Mouse (Mus musculus): ENCODE data around the gene Sorl1. TPM values are rescaled to one million over a fixed set of nuclear protein-coding genes. Genes with fewer than 3 reads are reported as not detected.

Gene Sorl1
- polyA plus RNA-seq, 1 experiment from 2014 or later = 19.8 TPM

DNA sequence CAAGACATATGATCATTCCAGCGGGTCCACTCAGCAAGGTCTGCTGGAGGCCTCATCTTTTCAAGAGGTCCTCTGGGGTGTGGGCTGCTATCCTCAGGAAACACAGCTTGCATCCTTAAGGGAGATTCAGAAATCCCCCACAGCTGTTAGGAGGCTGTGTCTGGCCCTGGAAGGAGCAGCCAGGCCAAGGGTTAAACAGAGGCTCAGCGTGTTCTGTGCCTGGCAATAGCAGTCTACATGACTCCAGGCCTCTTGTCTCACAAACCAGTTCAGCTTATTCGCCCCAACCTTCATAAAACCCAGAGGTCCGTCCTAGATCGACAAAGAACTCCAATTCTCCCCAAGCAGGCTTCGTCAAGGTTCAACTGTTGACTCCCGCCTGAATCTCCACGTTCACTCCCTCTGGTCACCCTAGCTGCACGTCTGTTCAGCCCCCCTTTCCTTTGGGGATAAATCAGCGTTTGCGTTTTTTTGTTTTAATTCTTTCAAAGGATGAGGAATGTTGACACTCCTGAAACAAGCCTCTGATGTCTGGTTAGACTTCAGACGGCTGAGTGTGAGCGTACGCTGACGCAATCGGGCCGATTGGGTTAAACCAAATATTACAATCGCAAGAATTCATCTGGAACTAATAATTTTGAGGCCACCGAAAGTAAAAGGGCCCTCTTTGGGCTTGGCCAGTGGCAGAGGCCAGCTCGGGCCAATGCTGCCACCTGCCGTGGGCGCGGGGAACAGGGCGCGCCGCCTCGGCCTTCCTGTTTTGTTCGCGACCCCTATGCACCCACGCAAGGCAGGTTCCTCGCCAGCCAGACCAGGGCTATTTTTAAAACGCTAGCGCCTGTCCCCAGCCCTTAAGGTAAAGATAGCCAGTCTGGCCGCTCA lies 173.7 kb downstream of the Sorl1 start:
- peak; percentile 91 for TF ChIP-seq CTCF (IDR thresholded peaks at IDR 0.05; ENCODE audit: low read depth)
- H3K4me3 ChIP-seq (ENCODE audit: low read depth, low read length) = peak overlapping the region; percentile 43
- peak; percentile 95 for DNase-seq
- peak; percentile 86 for ATAC-seq (ENCODE audit: insufficient read depth)
- H3K4me1 ChIP-seq (ENCODE audit: insufficient read depth) = peaks cover 26% of the 10 kb centered on the region
- H3K4me2 ChIP-seq = peak overlapping the region; percentile 80
- no peaks in the 10 kb centered on the region for H3K36me3 ChIP-seq (ENCODE audit: insufficient read depth)
- H3K9me3 ChIP-seq (ENCODE audit: low read depth, low read length) = no peaks in the 10 kb centered on the region
- 3% methylated on average over 34 of the region's 34 CpGs for WGBS
- H3K27me3 ChIP-seq (ENCODE audit: insufficient read depth, low read length) = no peaks in the 10 kb centered on the region
- H3K9ac ChIP-seq = peak overlapping the region; percentile 51
- H3K27ac ChIP-seq (ENCODE audit: low read depth) = peak overlapping the region; percentile 95

- Histone ChIP-seq H3K9ac (no peak overlapping the region), H3K4me1 (ENCODE audit: insufficient read depth) (peaks cover 26% of the 10 kb centered on the region), H3K4me2 (no peak overlapping the region), H3K27me3 (ENCODE audit: insufficient read depth, low read length) (no peaks in the 10 kb centered on the region), H3K9me3 (ENCODE audit: low read depth, low read length) (no peaks in the 10 kb centered on the region), H3K36me3 (ENCODE audit: insufficient read depth) (no peaks in the 10 kb centered on the region), H3K27ac (ENCODE audit: low read depth) (peak overlapping the region; percentile 95; the same call in 1 of the 2 replicates), H3K4me3 (ENCODE audit: low read depth, low read length) (no peak overlapping the region)
- DNase-seq = no peak
- no peak for ATAC-seq (ENCODE audit: insufficient read depth)
- TF ChIP-seq CTCF (IDR thresholded peaks at IDR 0.05; ENCODE audit: low read depth) = no peak
- 63% methylated on average over 5 of the region's 5 CpGs for WGBS
Measured at GRCm38 (mm10) chr9:41949476-41949875, 174.6 kb downstream of the Sorl1 start.

GRCm38 (mm10) chr9:41944964-41945363 lies 179.1 kb downstream of the Sorl1 start:
- no peak for TF ChIP-seq CTCF (IDR thresholded peaks at IDR 0.05; ENCODE audit: low read depth)
- no peaks in the 10 kb centered on the region for H3K9me3 ChIP-seq (ENCODE audit: low read depth, low read length)
- WGBS = 89% methylated on average over 7 of the region's 7 CpGs
- H3K4me2 ChIP-seq = no peak overlapping the region
- no peak overlapping the region for H3K9ac ChIP-seq
- H3K4me3 ChIP-seq (ENCODE audit: low read depth, low read length) = no peak overlapping the region
- no peaks in the 10 kb centered on the region for H3K27me3 ChIP-seq (ENCODE audit: insufficient read depth, low read length)
- no peaks in the 10 kb centered on the region for H3K36me3 ChIP-seq (ENCODE audit: insufficient read depth)
- no peak for ATAC-seq (ENCODE audit: insufficient read depth)
- DNase-seq = no peak
- H3K27ac ChIP-seq (ENCODE audit: low read depth) = no peak overlapping the region
- H3K4me1 ChIP-seq (ENCODE audit: insufficient read depth) = peaks cover 8% of the 10 kb centered on the region

GRCm38 (mm10) chr9:41942970-41943635 lies 181.0 kb downstream of the Sorl1 start:
- WGBS = 76% methylated on average over 4 of the region's 4 CpGs
- Histone ChIP-seq H3K4me3 (ENCODE audit: low read depth, low read length) (no peak overlapping the region), H3K9me3 (ENCODE audit: low read depth, low read length) (no peaks in the 10 kb centered on the region), H3K9ac (no peak overlapping the region), H3K27ac (ENCODE audit: low read depth) (no peak overlapping the region), H3K27me3 (ENCODE audit: insufficient read depth, low read length) (no peaks in the 10 kb centered on the region), H3K36me3 (ENCODE audit: insufficient read depth) (no peaks in the 10 kb centered on the region), H3K4me1 (ENCODE audit: insufficient read depth) (peaks cover 5% of the 10 kb centered on the region), H3K4me2 (no peak overlapping the region)
- DNase-seq = no peak
- no peak for ATAC-seq (ENCODE audit: insufficient read depth)
- no peak for TF ChIP-seq CTCF (IDR thresholded peaks at IDR 0.05; ENCODE audit: low read depth)

GRCm38 (mm10) chr9:41940311-41940853 lies 183.7 kb downstream of the Sorl1 start:
- 77% methylated on average over 10 of the region's 10 CpGs for WGBS
- Histone ChIP-seq H3K4me3 (ENCODE audit: low read depth, low read length) (no peak overlapping the region), H3K9me3 (ENCODE audit: low read depth, low read length) (no peaks in the 10 kb centered on the region), H3K4me2 (no peak overlapping the region), H3K27ac (ENCODE audit: low read depth) (no peak overlapping the region), H3K4me1 (ENCODE audit: insufficient read depth) (peaks cover 20% of the 10 kb centered on the region), H3K9ac (no peak overlapping the region), H3K36me3 (ENCODE audit: insufficient read depth) (no peaks in the 10 kb centered on the region), H3K27me3 (ENCODE audit: insufficient read depth, low read length) (no peaks in the 10 kb centered on the region)
- TF ChIP-seq CTCF (IDR thresholded peaks at IDR 0.05; ENCODE audit: low read depth) = no peak
- ATAC-seq (ENCODE audit: insufficient read depth) (no peak), DNase-seq (no peak)

- WGBS = 29% methylated on average over 8 of the region's 8 CpGs
- Histone ChIP-seq H3K9ac (no peak overlapping the region), H3K9me3 (ENCODE audit: low read depth, low read length) (no peaks in the 10 kb centered on the region), H3K4me3 (ENCODE audit: low read depth, low read length) (no peak overlapping the region), H3K27ac (ENCODE audit: low read depth) (peak overlapping the region; percentile 56; the same call in 1 of the 2 replicates), H3K36me3 (ENCODE audit: insufficient read depth) (no peaks in the 10 kb centered on the region), H3K4me1 (ENCODE audit: insufficient read depth) (peaks cover 25% of the 10 kb centered on the region), H3K27me3 (ENCODE audit: insufficient read depth, low read length) (no peaks in the 10 kb centered on the region), H3K4me2 (no peak overlapping the region)
- no peak for DNase-seq
- TF ChIP-seq CTCF (IDR thresholded peaks at IDR 0.05; ENCODE audit: low read depth) = no peak
- ATAC-seq (ENCODE audit: insufficient read depth) = no peak
Measured at GRCm38 (mm10) chr9:41938449-41938848, 185.6 kb downstream of the Sorl1 start.

DNA sequence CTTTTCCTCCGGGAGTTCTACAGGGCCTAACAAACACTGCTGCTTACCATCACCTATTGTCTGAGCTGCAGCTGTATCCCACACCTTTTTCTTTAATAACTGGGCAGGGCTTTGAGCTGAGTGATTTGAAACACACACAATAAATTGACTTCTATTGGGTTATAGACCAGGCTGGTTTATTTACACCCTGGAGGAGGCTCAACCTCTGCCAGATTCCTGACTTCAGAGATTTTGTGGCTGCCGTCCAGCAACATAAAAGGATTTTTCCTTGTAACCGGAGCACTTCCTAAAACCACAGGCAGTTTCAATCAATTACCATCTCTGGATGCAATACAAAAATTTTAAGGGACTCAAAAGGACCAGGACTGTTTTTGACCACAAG lies 186.1 kb downstream of the Sorl1 start:
- Histone ChIP-seq H3K4me1 (ENCODE audit: insufficient read depth) (peaks cover 25% of the 10 kb centered on the region), H3K9ac (no peak overlapping the region), H3K27me3 (ENCODE audit: insufficient read depth, low read length) (no peaks in the 10 kb centered on the region), H3K36me3 (ENCODE audit: insufficient read depth) (no peaks in the 10 kb centered on the region), H3K9me3 (ENCODE audit: low read depth, low read length) (no peaks in the 10 kb centered on the region), H3K4me3 (ENCODE audit: low read depth, low read length) (no peak overlapping the region), H3K27ac (ENCODE audit: low read depth) (peak overlapping the region; percentile 81), H3K4me2 (no peak overlapping the region)
- WGBS = 4% methylated on average over 3 of the region's 3 CpGs
- no peak for TF ChIP-seq CTCF (IDR thresholded peaks at IDR 0.05; ENCODE audit: low read depth)
- ATAC-seq (ENCODE audit: insufficient read depth) (peak; percentile 38; the same call in 1 of the 2 replicates), DNase-seq (peak; percentile 94)

Data from lung, embryonic 14.5 days (tissue).